Mouse (Mus musculus): ENCODE measurements around the gene Sohlh2. TPM values are rescaled to one million over a fixed set of nuclear protein-coding genes. Genes with fewer than 3 reads are reported as not detected.

Sohlh2 gene
- not detected in 2 replicates for total RNA-seq (2017)

DNA sequence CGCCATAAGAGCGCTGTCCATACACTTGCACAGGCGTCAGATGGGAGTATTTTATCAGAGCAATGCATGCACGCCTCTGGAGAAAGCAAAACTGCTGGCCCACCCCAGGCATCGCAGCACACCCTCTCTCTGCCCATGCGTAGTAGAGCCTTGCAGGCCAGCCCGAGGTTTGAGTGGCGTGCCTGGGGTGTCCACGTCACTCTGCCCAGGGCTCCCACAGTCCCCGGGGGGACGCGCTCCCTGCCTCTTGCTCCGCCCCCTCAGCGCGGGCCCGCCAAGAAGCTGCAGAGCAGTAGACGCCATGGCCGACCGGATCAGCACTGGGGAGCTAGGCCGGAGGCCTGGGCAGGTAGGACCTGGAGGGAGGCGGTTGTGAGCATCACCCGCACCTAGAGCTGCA lies at the start of gene Sohlh2:
Gene Sohlh2 (plus strand): TSS at position 263 of the 400 bp plus-strand sequence.
- ATAC-seq (replicated peaks; ENCODE audit: low read depth, poor library complexity, severe bottlenecking), result no peak

DNA sequence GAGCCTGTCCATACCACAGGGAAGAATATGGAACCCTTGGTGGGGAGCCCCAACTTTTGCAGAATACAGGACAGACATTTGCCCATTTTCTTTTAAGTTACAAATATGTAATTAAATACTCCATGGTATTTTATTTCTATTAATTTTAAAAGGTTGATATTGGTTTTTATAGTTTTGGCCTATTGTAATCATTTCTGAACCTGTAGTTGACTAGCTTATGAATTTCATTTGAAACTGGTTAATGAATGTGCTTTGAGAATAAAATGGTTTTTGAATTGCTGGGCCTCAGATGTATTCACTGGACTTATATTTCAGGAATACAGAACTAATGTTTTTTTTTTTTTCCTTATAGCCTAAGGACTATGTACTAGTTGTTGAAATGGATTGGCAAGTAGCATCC lies 44.8 kb upstream of the Sohlh2 start, which contains the start of gene Ccdc169:
Gene Ccdc169 (plus strand): TSS at position 301 of the 400 bp plus-strand sequence.
- ATAC-seq (replicated peaks; ENCODE audit: low read depth, poor library complexity, severe bottlenecking), result no peak

DNA sequence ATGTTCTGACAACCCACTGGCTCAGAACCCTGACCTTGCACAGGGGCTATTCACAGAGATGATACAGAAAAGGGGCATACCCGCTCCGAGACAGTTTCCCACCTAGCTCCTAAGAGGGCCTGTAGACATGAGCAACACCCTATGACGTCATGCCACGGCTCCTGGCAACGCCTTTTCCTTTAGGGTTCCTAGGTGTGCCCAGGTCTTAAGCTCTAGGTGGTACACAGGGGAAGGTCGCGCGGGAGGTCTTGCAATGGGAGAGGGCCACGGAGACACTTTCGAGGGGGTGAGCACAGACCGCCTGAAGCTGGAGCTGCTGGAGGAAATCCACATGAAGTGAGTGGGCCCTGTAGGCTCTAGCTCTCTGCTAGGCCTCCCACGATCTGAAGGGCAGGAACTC lies 42.0 kb upstream of the Sohlh2 start:
- ATAC-seq (replicated peaks; ENCODE audit: low read depth, poor library complexity, severe bottlenecking), result no peak

DNA sequence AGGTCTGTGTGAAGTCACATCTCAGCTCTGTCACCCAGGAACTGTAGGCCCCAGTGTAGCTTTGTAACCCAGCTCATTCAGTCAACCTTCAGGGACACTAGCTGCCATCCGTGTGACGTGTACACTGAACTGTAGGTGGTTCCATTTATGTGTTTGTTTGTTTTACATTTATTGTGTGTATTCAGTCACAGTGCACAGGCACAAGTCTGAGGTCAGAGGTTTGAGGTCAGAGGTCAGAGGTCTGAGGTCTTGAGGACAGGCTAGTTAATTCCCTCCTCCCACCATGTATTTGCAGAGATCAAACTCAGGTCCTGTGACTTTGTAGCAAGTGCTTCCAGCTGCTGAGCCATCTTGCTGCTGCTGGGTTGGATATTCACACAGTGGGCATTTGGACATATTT lies 40.4 kb upstream of the Sohlh2 start:
- no peak for ATAC-seq (replicated peaks; ENCODE audit: low read depth, poor library complexity, severe bottlenecking)

DNA sequence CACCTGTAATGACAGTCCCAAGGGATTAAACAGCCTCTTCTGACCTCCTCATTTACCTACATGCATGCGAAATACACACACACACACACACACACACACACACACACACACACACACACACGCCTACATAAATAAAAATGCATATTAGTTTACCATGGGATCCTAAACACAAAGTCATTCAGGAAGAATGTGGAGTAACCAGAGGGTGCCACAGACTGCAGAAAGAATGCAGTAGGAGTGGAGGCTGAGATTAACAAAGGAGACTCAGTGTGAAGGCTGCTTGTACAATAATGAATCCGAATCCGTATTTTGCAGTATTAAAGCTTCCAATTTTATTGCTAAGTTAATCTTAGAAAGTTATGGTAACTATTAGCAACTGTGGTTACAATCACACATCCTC lies 36.9 kb upstream of the Sohlh2 start:
- no peak for ATAC-seq (replicated peaks; ENCODE audit: low read depth, poor library complexity, severe bottlenecking)

DNA sequence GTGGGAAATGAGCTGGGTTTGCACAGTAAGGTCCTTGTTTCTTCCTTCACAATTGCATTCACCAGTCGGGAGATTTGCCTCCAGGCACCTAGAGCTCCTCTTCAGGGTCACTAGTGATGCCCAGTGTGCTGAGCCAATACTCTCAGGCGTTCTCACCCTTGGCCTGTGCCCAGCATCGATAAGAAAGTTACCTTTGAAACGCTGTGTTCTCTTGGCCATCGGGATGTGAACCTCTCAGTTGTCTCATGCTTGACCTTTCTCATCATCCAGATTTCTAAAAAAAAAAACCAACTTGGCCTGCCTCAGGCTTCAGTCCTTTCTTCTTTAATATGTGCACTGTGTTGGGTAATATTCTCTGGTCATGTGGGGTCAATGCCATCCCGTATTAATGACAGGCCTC lies 35.4 kb upstream of the Sohlh2 start:
- ATAC-seq (replicated peaks; ENCODE audit: low read depth, poor library complexity, severe bottlenecking), result no peak

DNA sequence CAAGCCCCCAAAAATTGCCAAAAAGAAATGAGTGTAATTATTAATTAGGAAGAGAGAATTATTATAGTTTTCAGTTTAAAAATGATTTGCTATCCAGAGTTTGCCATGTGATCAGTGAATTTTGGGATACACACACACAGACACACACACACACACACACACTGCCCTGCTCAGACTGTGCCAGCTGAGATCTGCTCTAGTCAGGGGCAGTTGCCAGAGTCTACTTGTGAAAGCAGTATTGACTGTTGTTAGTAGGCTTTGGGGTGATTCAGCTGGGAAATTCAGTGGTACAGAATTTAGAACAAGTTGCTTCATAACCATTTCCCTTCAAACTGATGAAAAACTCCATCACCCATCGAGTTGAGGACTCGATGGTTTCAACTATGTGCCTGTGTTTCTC lies 34.7 kb upstream of the Sohlh2 start:
- ATAC-seq (replicated peaks; ENCODE audit: low read depth, poor library complexity, severe bottlenecking), result no peak

DNA sequence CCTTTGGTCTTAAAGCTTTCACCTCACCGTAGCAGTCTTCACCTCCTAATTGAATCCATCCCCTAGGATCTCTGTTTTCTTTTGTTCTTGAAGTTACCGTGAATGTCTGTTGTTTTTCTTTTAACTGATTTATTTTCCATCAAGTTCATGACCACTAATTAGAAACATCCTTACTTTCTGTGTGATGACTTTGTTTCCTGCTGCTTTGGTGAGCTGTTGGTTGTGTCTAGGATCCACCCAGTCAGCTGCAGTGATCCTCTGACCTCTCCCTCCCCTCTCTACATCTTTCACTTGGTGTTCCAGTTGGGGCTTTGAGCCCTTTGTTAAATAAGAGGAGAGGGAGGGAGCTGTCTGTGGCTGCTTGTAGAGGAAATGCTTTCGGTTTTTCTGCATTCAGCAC lies 33.7 kb upstream of the Sohlh2 start:
- no peak for ATAC-seq (replicated peaks; ENCODE audit: low read depth, poor library complexity, severe bottlenecking)

DNA sequence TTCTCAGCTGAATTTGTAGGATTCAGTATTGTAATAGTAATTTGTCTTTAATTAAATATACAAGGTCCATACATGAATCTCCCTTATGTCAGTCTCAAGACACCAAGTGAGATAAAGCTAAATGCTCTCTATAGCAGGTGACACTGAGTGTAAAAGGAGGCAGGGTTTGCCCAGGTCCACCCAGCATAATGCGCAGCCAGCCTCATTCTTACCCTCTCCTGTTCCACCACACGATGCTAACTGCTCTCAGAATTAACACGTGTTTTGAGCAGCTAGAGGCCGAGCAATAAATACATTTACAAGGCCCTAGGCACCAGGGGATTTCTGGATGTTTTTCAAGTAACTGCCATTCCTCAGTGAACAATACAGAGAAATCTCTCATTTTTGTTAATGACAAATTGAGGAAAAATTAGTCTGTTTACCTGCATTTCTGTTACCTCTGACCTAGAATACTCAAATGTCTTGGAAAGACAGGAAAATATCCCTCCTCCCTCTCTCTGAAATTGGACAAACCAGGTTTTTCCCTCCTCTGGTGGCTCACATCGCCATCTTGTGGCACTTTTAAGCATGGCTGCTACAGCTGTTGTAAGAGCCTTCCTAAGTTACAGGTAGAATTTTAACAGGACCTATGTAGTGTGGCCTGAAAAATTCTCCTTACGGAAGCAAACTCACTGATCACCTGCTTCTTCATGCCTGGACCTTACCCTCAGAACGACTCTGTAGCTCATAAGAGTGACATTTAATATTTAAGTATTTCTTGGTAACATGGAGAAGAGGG lies 30.0 kb upstream of the Sohlh2 start:
- peak; percentile 63; the same call in 1 of the 2 replicates for ATAC-seq (replicated peaks; ENCODE audit: low read depth, poor library complexity, severe bottlenecking)

DNA sequence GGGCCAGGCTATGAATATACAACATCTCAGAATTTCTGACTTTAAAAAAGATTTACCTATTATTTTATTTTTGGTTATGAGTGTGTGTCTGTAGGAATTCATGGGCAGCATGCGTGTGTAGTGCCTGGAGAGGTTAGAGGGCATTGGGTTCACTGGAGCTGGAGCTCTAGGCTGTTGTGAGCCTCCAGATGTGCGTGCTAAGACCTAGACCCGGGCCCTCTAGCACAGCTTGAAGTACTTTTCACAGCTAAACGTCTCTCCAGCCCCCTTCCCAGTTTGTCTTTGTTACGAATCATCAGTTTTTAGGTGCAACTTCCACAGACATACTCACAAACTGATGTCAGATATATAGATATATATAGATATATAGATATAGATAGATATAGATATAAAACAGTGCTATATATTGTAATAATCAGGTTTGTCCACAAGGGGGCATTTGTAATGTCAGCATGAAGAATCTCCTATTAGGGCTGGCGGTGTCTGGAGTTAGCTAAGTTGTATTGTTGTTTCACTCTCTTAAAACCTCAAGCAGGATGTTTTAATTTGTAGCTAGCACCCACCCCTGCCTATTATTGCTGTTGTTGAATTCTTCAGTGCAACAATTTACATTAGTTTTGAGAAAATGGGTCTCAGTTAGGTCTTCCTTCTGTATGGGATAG lies 29.0 kb upstream of the Sohlh2 start:
- ATAC-seq (replicated peaks; ENCODE audit: low read depth, poor library complexity, severe bottlenecking), result peak; percentile 69

DNA sequence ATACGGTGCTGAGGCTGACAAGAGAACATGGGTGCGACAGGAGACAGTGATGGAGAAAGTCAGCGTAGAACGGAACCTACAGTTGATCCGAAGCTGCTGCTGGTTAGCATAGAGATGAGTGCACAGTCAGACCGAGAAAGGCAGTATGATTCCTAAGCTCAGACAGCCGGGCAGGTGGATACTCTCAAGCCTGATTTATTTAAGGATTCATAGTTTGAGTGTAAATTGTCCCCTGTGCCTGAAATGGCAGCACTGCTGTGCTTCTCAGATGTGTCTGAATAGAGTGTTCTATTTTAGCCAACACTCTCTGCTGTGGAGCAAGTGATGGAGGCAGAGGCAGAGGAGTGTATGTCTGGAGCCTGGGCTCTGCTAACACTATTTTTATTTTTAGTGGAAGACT lies 27.7 kb upstream of the Sohlh2 start:
- ATAC-seq (replicated peaks; ENCODE audit: low read depth, poor library complexity, severe bottlenecking), result no peak

DNA sequence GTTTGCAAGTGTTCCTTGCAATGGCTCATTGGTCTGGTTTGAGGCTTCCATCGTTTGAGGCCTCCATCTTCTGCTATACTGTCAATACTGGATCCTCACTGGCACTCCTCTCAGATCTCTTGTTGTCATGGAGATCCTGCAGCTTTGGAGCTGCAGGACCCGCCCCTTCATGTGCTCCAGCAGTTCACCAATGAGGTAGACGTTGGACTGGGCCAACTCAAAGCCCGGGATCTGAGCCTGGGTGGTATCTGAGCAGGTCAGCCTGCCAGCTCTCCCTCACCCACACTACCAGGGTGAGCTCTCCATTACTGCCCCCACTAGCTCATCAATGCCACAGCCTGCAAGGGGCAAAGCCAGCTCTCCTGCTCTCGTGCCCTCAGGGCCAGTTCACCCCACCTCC lies 24.4 kb upstream of the Sohlh2 start:
- no peak for ATAC-seq (replicated peaks; ENCODE audit: low read depth, poor library complexity, severe bottlenecking)

DNA sequence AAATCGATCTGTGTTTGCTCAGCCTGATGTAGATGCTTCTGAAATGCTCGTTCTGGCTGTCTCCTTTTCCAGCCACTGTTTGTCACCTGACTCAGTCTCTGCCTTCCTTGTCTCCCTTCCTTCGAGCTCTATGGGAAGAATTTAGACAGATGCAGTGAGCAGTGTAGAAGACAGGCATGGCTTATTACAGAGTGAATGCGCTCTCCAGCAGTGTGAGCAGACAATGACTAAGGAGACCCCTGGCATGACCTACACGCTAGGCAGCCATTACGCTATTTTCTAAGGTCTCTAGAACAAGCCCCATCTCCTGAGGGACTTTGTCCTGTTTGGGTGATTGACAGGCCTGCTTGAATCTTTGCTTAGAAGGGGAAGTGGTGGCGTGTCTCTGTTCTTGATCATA lies 20.7 kb upstream of the Sohlh2 start:
- no peak for ATAC-seq (replicated peaks; ENCODE audit: low read depth, poor library complexity, severe bottlenecking)

DNA sequence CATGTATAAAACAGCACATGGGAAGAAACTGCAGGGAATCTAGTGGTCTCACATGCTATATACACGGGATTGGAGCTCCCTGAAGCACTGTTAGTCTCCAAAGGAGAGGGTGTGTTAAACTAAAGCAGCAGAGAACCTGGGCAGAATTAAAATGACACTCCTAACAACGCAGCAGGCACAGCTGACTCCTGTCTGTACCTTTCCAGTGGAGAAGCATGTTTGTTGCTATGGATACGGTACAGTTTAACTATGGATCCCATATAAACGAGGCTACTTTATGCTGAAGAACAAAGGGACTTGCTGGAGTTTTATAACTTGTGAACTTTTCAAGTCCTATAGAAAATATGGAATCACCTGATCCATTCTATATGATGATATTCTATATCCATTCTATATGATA lies 18.3 kb upstream of the Sohlh2 start:
- no peak for ATAC-seq (replicated peaks; ENCODE audit: low read depth, poor library complexity, severe bottlenecking)

DNA sequence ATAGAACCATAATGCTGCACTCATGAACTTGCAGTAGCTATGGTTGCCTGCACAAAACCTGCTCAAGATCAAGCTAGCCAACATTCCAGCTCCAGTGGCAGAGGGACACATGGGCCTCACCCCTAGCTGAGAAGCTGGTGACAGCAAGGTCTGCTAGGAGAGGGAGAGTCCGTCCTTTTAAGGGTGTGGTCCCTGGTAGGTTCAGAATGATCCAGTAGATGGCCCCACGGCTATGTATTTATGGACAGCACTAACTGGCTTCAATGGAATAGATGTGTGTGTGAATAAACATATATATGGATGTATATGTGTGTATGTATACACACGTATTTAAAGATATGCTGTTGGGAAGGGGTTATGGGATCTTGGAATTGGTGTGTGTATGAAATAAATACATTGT lies 9.3 kb upstream of the Sohlh2 start:
- ATAC-seq (replicated peaks; ENCODE audit: low read depth, poor library complexity, severe bottlenecking), result no peak

DNA sequence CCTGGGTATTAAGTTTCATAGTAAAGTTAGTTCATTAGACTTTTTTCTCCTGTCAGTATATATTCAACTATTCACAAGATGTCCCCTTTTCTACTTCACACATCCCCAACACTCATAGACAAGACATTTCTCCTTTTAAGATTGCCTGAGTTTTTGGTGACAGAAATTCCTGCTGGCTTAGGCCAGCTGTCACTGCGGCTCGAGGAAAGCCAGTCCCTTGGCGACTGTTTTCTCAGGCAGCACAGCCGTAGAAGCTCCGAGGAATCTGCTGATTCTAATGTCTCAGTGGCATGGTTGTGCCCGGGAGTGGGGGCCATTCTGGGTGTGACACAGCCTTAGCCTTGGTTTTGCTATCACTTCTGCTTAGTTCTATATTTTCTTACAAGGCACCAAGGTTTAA lies 4.6 kb upstream of the Sohlh2 start:
- no peak for ATAC-seq (replicated peaks; ENCODE audit: low read depth, poor library complexity, severe bottlenecking)

DNA sequence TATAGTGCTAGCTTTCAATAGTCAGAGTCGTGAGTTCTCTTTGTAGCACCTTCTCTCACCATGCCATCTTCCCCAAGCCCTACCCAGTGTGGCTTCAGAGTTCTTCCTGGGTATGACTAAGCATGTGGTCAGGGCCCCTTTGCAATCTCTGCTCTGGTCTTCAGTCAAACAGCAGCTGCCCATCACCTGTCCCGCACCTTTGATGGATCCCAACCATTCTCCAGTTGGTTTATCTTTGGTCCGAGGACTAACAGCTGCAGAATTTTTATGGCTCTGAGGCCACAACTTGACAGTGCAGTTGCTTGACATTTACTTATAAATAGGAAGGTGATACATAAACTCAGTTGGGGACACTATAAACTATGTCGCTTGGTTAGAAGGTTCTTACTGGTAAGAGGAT lies 9.8 kb downstream of the Sohlh2 start:
- ATAC-seq (replicated peaks; ENCODE audit: low read depth, poor library complexity, severe bottlenecking), result no peak

DNA sequence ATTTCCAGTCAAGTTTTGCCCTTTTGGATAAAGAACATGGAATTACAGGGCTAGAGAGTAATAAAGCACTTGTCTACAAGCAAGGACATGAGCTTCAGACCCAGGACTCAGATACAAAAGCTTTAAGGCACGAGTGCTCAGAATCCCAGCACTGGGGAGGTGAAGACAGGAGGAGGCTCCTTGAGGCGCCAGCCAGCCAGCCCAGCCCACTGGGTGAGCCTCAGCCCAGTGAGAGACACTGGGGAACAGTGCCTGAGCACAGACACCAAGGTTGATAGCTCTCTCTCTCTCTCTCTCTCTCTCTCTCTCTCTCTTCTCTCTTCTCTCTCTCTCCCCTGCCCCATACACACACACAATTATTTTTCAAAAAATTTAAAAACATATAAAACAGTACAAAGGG lies 11.5 kb downstream of the Sohlh2 start:
- no peak for ATAC-seq (replicated peaks; ENCODE audit: low read depth, poor library complexity, severe bottlenecking)

DNA sequence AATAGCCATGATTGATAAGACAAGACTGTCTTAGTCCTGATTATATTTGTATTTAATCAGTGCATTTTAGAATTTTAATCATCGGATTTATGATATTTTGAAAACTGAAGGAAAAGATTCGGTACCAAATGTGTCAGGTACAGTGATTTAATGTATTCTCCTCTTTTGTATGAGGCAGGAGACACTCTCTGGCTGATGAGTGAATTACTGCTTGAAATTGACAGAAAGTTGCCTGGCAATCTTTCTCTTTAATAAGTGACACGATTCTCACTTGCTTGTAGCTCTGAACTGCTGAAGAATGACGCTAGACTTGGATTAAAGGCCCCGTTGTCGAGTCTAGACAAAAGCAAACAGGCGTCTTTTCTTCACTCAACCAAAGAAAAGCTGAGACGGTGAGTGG lies 13.0 kb downstream of the Sohlh2 start:
- ATAC-seq (replicated peaks; ENCODE audit: low read depth, poor library complexity, severe bottlenecking), result no peak

DNA sequence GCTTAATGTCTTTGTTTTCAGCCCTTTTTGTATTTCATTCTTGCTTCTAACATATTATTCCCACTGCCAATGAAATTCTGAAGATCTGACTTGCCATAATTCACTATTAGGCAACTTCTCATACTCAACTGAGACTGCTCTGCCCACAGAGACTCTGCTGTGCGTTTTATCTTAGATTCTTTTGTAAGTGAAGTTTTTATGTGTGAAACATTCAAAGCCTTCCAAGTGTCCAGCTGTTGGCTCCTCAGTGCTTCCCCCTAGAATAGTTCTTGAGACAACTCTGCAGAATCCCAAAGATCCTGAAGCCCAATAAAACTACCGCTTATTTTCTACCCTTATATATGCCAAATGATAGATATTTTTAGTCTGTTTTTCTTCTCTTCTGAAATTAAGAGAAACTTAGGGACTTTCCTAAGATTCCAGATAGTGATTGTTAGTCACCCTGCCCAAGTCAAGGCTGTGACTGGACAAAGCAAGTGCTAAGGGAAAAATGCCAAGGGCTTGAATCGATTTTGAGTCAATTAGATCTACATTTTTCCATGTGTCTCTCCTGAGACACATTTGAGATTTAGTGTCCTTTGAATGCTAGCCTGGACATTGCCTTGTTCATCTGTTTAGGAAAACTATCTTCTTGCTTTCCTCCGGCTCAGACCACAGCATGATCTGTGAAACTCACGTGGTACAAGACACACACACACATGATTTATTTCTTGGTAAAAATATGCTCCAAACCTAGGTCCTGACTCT lies 13.9 kb downstream of the Sohlh2 start:
- no peak for ATAC-seq (replicated peaks; ENCODE audit: low read depth, poor library complexity, severe bottlenecking)

DNA sequence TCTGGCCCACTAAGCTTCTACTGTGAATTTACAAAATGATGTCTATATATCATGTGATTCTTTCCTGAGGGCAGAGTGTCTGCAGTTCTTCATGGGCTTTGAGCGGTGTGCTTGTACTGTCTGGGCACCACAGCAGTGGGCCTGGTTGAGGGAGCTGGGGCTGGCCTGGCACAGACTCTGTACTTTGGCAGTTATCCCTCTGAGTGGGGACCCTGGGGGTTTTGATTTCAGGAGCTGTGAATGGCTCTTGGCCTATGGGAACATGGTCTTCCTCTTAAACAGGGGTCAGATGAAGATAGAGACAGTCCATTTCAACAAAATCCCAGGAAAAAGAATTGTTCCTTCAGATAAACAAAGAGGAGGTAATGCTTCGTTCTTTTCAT lies 14.5 kb downstream of the Sohlh2 start:
- ATAC-seq (replicated peaks; ENCODE audit: low read depth, poor library complexity, severe bottlenecking), result no peak

All from common myeloid progenitor, adult 5-6 weeks (primary cell).